Mouse (Mus musculus): ENCODE data around the gene Gpr155.

DNA sequence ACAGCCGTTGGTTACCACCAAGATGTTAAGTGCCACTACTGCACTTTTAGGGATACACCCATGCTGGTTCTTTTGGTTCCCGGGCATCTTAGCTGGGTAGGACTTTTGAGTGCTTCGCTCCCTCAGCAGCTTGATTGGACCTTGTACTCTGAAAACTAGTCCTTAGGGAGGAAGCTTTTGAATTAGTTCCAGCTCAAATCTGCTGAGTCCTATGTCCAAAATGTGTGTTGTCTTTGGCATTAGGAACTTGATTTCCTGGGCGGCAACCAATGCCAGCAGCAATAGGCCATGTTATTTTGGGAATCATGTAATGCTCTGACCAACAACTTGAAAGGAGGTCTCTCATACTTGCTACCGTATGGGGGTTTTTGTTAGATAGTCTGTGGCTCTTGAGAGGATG, 60.5 kb downstream of the Gpr155 start:
- TF ChIP-seq CEBPB (IDR thresholded peaks at IDR 0.05; ENCODE audit: low read depth) (no peak), CTCF (IDR thresholded peaks at IDR 0.05; ENCODE audit: control insufficient read depth, insufficient read depth, insufficient read length) (no peak), MAX (IDR thresholded peaks at IDR 0.05) (no peak), USF1 (IDR thresholded peaks at IDR 0.05; ENCODE audit: low read depth) (no peak), MYOG (IDR thresholded peaks at IDR 0.05; ENCODE audit: control insufficient read depth, extremely low read depth, insufficient read length) (no peak), FOSL1 (IDR thresholded peaks at IDR 0.05; ENCODE audit: insufficient read depth, low read length, poor library complexity, severe bottlenecking) (no peak), MYOD1 (IDR thresholded peaks at IDR 0.05; ENCODE audit: control insufficient read depth, insufficient read length, low read depth) (no peak)

Data from C2C12 (cell line).